Mouse (Mus musculus): Measurements from ENCODE around the gene Shc4. TPM values are rescaled to one million over a fixed set of nuclear protein-coding genes. Genes with fewer than 3 reads are reported as not detected.

Gene Shc4
- total and polyA plus RNA-seq, 3 experiments, result 0.14 to 1.0 (median 0.83) TPM

GRCm38 (mm10) chr2:125602970-125603369 lies 121.0 kb downstream of the Shc4 start:
- Histone ChIP-seq H3K4me3 (ENCODE audit: low read depth, low read length) (no peak overlapping the region), H3K4me1 (ENCODE audit: insufficient read depth, low read depth, low read length) (no peaks in the 10 kb centered on the region), H3K36me3 (replicated peaks) (peaks cover 93% of the 10 kb centered on the region), H3K9me3 (replicated peaks) (no peaks in the 10 kb centered on the region), H3K27me3 (ENCODE audit: insufficient read depth, low read length) (no peaks in the 10 kb centered on the region)
- ATAC-seq (ENCODE audit: extremely low read depth, insufficient number of reproducible peaks, low FRiP score, poor library complexity, severe bottlenecking) (no peak), DNase-seq (ENCODE audit: low spot score) (no peak)
- TF ChIP-seq GATA1 (IDR thresholded peaks at IDR 0.05; ENCODE audit: borderline replicate concordance, low read length) (no peak), GATA2 (IDR thresholded peaks at IDR 0.05; ENCODE audit: borderline replicate concordance, low read depth, low read length) (no peak), POLR2AphosphoS5 (IDR thresholded peaks at IDR 0.05; ENCODE audit: insufficient replicate concordance, low read depth, low read length) (no peak), TAL1 (conservative IDR thresholded peaks at IDR 0.05; ENCODE audit: low read depth, low read length) (no peak), CTCF (IDR thresholded peaks at IDR 0.05; ENCODE audit: low read depth, low read length) (no peak)

- Histone ChIP-seq H3K4me1 (ENCODE audit: insufficient read depth, low read depth, low read length) (peaks cover 2% of the 10 kb centered on the region; the same call in 1 of the 2 replicates), H3K36me3 (replicated peaks) (peaks cover 94% of the 10 kb centered on the region), H3K9me3 (replicated peaks) (no peaks in the 10 kb centered on the region), H3K4me3 (ENCODE audit: low read depth, low read length) (no peak overlapping the region), H3K27me3 (ENCODE audit: insufficient read depth, low read length) (no peaks in the 10 kb centered on the region)
- TF ChIP-seq GATA2 (IDR thresholded peaks at IDR 0.05; ENCODE audit: borderline replicate concordance, low read depth, low read length) (no peak), POLR2AphosphoS5 (IDR thresholded peaks at IDR 0.05; ENCODE audit: insufficient replicate concordance, low read depth, low read length) (no peak), TAL1 (conservative IDR thresholded peaks at IDR 0.05; ENCODE audit: low read depth, low read length) (no peak), GATA1 (IDR thresholded peaks at IDR 0.05; ENCODE audit: borderline replicate concordance, low read length) (no peak), CTCF (IDR thresholded peaks at IDR 0.05; ENCODE audit: low read depth, low read length) (no peak)
- no peak for DNase-seq (ENCODE audit: low spot score)
- ATAC-seq (ENCODE audit: extremely low read depth, insufficient number of reproducible peaks, low FRiP score, poor library complexity, severe bottlenecking), result no peak
Observed at GRCm38 (mm10) chr2:125598958-125599357, 125.0 kb downstream of the Shc4 start.

- Histone ChIP-seq H3K4me1 (ENCODE audit: insufficient read depth, low read depth, low read length) (peaks cover 2% of the 10 kb centered on the region; the same call in 1 of the 2 replicates), H3K4me3 (ENCODE audit: low read depth, low read length) (no peak overlapping the region), H3K27me3 (ENCODE audit: insufficient read depth, low read length) (no peaks in the 10 kb centered on the region), H3K36me3 (replicated peaks) (peaks cover 95% of the 10 kb centered on the region), H3K9me3 (replicated peaks) (no peaks in the 10 kb centered on the region)
- ATAC-seq (ENCODE audit: extremely low read depth, insufficient number of reproducible peaks, low FRiP score, poor library complexity, severe bottlenecking) (no peak), DNase-seq (ENCODE audit: low spot score) (no peak)
- TF ChIP-seq POLR2AphosphoS5 (IDR thresholded peaks at IDR 0.05; ENCODE audit: insufficient replicate concordance, low read depth, low read length) (no peak), GATA1 (IDR thresholded peaks at IDR 0.05; ENCODE audit: borderline replicate concordance, low read length) (no peak), TAL1 (conservative IDR thresholded peaks at IDR 0.05; ENCODE audit: low read depth, low read length) (no peak), GATA2 (IDR thresholded peaks at IDR 0.05; ENCODE audit: borderline replicate concordance, low read depth, low read length) (no peak), CTCF (IDR thresholded peaks at IDR 0.05; ENCODE audit: low read depth, low read length) (no peak)
Observed at GRCm38 (mm10) chr2:125598251-125598650, 125.7 kb downstream of the Shc4 start.

GRCm38 (mm10) chr2:125594786-125595185 lies 129.2 kb downstream of the Shc4 start:
- peaks cover 90% of the 10 kb centered on the region for H3K36me3 ChIP-seq (replicated peaks)
- peaks cover 22% of the 10 kb centered on the region for H3K4me1 ChIP-seq (ENCODE audit: insufficient read depth, low read depth, low read length)
- DNase-seq (ENCODE audit: low spot score) (no peak), ATAC-seq (ENCODE audit: extremely low read depth, insufficient number of reproducible peaks, low FRiP score, poor library complexity, severe bottlenecking) (no peak)
- TF ChIP-seq POLR2AphosphoS5 (IDR thresholded peaks at IDR 0.05; ENCODE audit: insufficient replicate concordance, low read depth, low read length) (no peak), GATA1 (IDR thresholded peaks at IDR 0.05; ENCODE audit: borderline replicate concordance, low read length) (no peak)
- H3K27me3 ChIP-seq (ENCODE audit: insufficient read depth, low read length), result no peaks in the 10 kb centered on the region
- H3K9me3 ChIP-seq (replicated peaks), result no peaks in the 10 kb centered on the region
- no peak overlapping the region for H3K4me3 ChIP-seq (ENCODE audit: low read depth, low read length)

- H3K36me3 ChIP-seq (replicated peaks), result peaks cover 89% of the 10 kb centered on the region
- no peaks in the 10 kb centered on the region for H3K27me3 ChIP-seq (ENCODE audit: insufficient read depth, low read length)
- H3K4me1 ChIP-seq (ENCODE audit: insufficient read depth, low read depth, low read length), result peaks cover 29% of the 10 kb centered on the region
- DNase-seq (ENCODE audit: low spot score) (no peak), ATAC-seq (ENCODE audit: extremely low read depth, insufficient number of reproducible peaks, low FRiP score, poor library complexity, severe bottlenecking) (no peak)
- TF ChIP-seq TAL1 (conservative IDR thresholded peaks at IDR 0.05; ENCODE audit: low read depth, low read length) (no peak), GATA1 (IDR thresholded peaks at IDR 0.05; ENCODE audit: borderline replicate concordance, low read length) (no peak), POLR2AphosphoS5 (IDR thresholded peaks at IDR 0.05; ENCODE audit: insufficient replicate concordance, low read depth, low read length) (no peak), GATA2 (IDR thresholded peaks at IDR 0.05; ENCODE audit: borderline replicate concordance, low read depth, low read length) (no peak), CTCF (IDR thresholded peaks at IDR 0.05; ENCODE audit: low read depth, low read length) (no peak)
- H3K4me3 ChIP-seq (ENCODE audit: low read depth, low read length), result no peak overlapping the region
- no peaks in the 10 kb centered on the region for H3K9me3 ChIP-seq (replicated peaks)
Observed at GRCm38 (mm10) chr2:125594072-125594471, 129.9 kb downstream of the Shc4 start.

GRCm38 (mm10) chr2:125591895-125592294 lies 132.1 kb downstream of the Shc4 start:
- H3K27me3 ChIP-seq (ENCODE audit: insufficient read depth, low read length), result no peaks in the 10 kb centered on the region
- no peaks in the 10 kb centered on the region for H3K9me3 ChIP-seq (replicated peaks)
- DNase-seq (ENCODE audit: low spot score) (no peak), ATAC-seq (ENCODE audit: extremely low read depth, insufficient number of reproducible peaks, low FRiP score, poor library complexity, severe bottlenecking) (no peak)
- TF ChIP-seq POLR2AphosphoS5 (IDR thresholded peaks at IDR 0.05; ENCODE audit: insufficient replicate concordance, low read depth, low read length) (no peak), GATA1 (IDR thresholded peaks at IDR 0.05; ENCODE audit: borderline replicate concordance, low read length) (no peak), GATA2 (IDR thresholded peaks at IDR 0.05; ENCODE audit: borderline replicate concordance, low read depth, low read length) (no peak), CTCF (IDR thresholded peaks at IDR 0.05; ENCODE audit: low read depth, low read length) (no peak), TAL1 (conservative IDR thresholded peaks at IDR 0.05; ENCODE audit: low read depth, low read length) (no peak)
- no peak overlapping the region for H3K4me3 ChIP-seq (ENCODE audit: low read depth, low read length)
- peaks cover 89% of the 10 kb centered on the region for H3K36me3 ChIP-seq (replicated peaks)
- H3K4me1 ChIP-seq (ENCODE audit: insufficient read depth, low read depth, low read length), result peaks cover 48% of the 10 kb centered on the region
